Mouse (Mus musculus) cerebellum, postnatal 25 days (tissue): ENCODE measurements around the gene Inppl1.

Experiments used
- DNase-seq, 2 experiments: peaks; one replicate each; pipeline ENCODE4 v3.0.0; 2021; ENCODE audit warnings: mixed read lengths in 2 of 2

Inppl1 gene

DNA sequence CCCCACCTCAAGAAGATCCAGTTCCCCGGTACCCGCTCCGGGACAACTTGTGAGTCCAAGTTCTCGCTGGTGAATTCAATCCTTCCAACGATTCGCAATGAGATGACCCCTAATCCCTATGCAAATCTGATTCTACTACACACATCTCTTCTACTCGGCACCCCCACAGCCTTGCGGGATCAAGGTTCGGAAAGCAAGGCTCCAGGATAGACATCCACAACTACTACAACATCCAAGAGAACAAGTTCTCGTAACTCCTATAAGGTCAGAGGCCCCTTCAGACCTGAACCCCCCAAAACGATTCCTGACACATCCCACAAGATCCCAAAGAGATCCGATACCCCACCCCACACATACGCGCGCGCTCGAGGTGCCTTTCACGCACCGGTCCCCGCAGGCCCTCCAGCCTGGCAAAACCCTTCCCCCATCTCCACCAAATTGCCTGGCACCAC, 849 bp downstream of the Inppl1 start:
- no peak for DNase-seq

DNA sequence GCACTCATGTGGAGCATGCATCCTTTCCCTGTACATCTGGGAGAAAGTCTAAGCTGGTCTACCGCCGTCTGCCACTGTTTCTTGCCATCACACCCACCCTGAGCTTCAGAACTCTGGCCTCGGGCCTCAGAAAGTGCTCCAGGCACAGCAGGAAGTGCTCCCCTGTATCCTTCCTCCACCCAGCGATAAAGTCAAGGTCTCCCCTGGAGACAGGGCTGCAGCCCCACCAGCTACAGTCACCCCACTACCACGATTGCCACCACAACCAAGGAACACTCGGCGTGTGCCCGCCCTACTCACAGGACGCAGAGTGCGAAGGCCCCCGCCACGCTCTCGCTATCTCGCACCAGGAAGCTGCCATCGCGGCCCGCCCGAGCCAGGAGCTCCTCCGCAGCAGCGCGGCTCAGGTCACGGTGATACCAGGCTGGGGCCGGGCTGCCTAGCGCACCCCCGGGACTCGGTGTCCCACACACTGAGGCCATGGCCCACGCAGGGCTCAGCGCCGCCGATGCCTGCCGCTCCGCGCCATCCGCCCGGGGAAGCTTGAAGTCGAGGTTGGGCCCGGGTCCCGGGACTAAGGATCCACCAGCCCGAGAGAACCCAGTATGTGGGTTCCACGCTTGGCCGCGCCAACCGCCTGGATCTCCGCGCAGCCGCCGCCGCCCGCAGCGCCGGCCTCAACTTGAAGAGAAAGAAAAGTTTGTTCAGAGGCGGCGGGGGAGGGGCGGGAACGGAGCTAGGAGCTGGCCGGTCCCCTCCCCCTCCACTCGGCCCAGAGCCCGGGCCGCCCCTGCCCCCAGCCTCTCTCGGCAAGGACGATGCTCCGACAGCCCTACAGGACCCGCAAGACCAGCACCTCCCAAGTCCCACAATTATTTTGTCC, 1.5 kb downstream of the Inppl1 start:
- DNase-seq: peak; percentile 46 to 69

DNA sequence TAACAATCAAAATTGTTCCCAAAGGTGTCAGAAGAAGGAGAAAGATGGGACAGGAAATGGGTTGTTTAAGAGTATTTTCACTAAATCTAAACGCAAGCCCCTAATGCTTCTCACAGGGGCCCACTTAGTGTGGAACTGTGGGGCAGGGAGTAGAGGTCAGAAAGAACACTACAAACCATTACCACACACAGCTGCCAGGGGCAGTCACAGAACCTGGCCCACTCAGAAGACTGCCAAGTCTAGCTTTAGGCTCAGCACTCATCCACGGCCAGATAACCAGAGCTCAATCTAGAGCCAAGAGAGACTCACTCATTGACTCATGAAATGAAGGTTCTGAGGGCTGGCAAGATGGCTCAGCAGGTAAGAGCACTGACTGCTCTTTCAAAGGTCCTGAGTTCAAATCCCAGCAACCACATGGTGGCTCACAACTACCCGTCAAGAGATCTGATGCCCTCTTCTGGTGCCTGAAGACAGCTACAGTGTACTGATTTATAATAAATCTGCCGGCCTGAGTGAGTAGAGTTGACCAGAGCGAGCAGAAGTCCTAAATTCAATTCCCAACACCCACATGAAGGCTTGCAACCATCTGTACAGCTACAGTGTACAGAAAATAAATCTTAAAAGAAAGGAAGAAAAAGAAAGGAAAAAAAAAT, 2.4 kb downstream of the Inppl1 start:
- no peak for DNase-seq

DNA sequence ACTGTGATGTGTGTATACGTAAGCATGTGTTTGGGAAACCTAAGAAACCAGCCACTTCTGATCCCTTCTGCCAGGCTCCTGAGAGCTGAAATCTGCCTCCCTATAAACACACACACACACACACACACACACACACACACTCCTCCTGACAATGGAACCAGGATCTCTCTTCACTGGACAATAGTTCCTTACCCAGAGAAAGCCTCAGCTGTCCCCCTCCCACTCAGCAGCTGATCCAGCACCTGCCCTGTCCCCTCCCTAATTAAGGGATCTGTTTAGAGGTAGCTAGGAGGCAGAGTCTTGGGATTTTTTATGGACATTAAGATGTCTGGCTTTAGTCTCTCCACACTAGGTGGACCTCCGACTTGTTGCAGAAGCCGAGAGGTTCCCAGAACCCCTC, 3.1 kb downstream of the Inppl1 start:
- DNase-seq: no peak

DNA sequence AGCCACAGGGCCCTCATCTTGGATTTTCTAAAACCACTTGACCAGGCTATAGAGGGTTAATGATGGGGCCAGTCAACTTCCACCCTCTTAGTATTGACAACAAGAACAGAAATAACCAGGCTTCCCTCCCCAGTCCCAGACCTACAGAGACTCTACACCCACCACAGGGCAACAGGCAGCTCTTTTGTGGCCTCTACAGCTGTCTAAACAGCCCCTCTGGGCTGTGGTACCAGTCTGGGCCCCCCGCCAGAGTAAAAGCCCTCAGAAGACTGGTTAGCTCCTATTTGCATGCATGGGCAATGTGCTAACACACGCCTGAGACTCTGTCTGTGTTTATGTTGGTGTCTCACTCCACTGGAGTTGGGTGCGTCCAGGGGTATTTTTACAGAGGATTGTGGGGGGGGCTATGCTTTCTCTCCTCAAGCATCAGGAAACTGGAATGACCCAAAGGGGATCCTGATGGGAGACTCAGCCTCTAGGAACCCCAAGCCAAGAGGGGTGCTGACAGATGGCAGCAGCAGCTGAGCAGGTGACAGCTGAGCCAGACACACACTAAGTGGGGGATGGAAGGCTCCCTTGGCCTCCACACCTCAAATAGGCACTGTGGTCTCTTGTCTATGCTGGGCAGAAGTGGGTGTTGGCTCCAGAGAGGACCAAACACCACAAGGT, 4.0 kb downstream of the Inppl1 start:
- DNase-seq: no peak

DNA sequence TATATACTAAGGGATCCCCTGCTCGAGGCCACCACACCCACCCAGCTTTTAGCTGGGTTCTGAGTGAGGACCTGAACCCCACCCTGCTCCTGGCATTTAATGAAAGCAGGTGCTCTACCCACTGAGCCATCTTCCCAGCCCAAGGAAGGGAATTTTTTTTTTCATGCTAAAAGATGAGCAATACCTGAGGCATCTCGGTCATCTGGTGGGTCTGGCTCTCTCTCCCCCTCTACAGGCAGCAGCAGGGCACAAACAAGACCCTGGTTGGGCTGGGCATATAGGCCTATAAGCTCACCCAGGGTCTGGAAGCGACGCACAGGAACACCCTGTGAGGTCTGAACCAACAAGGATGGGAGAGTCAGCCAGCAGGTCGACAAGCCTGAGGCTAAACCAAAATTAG, 4.7 kb downstream of the Inppl1 start:
- DNase-seq: no peak

DNA sequence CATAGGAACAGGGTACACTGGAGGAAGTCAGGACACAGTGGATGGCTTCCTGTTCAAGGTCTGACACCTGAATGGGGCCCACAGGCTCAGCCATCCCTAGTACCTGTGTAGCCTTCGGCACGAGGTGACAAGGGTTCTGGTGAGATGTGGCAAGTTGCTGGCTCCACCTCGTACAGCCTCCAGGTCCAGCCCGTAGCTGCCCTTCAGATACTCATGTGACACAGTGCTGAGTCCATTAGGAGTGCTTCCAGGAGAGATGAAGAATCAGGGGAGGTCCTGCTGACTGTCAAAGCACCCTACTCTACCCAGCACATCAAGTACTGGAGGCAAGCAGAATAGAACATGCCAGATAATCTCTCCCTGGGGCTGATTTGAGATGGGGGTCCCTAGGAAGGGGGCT, 5.7 kb downstream of the Inppl1 start:
- no peak for DNase-seq

DNA sequence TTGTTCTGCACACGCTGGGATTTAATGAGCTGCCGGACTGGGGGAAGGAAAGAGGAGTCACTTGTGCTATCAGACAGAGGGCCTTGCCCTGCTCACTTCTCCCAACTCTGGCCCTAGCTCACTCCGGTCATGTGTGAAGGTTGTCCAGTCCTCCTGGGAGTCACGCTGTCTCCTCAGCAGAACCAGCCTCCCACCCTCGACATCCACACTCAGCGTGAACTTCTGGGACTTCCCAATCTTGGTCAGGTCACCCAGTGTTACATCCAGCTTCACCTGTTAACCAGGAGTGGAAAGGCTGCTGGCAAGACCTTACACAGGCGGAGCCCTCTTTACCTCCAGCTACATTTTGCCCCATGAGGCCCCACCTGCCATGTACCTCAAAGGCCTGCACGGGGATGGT, 6.6 kb downstream of the Inppl1 start:
- no peak for DNase-seq

DNA sequence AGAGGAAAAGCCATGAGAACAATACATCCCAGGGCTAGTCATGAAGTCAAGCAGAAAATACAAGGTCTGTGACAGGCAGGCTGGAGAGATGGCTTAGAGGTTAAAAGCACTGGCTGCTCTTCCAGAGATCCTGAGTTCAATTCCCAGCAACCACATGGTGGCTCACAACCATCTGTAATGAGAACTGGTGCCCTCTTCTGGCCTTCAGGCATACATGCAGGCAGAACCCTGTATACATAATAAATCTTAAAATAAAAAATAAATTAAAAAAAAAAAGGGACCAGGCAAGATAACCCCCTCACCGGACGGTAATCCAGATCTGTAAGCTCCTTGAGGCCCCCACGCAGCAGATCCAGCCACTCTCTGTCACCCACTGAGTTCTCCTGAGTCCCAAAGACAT, 7.7 kb downstream of the Inppl1 start:
- DNase-seq: no peak

DNA sequence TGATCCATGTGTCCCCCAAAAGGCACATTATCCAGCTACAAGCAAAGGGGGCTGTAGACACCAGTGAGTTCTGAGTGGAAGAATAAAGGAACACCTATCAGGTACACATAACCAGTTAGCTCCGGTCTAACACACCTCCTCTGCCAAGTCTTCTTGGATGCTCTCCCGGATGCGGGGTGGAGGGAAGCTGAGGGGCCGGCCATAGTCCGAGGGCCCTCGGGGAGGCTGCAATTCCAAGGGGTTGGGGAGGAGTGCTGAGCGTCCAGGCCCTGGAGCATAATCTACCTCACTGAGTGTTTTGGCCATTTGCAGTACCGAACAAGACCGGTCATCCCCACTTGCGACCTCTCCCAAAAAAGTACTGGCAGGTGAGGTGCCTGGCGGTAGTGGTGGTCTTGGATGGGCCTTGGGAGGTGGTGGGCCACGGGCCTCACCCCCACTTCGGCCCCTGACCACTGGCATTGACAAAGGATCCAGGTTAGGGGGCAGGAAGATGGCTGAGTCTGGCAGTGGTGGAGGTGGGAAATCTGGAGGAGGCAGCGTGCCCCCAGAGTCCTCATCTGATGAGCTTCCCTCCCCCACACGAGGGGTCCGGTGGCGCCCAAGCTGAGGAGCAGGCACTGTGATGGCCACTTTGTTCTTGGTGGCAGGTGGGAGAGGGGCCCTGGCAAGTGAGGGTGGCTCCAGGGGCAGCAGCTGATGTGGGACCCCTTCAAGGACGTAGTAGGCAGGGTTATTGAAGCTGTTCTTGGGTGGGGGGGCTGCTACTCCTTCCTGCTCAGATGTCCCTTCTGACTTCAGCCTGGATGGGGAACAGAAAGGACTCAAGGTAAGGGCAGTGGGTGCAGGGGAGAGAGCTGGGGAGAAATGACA, 14.0 kb downstream of the Inppl1 start:
- DNase-seq: no peak

DNA sequence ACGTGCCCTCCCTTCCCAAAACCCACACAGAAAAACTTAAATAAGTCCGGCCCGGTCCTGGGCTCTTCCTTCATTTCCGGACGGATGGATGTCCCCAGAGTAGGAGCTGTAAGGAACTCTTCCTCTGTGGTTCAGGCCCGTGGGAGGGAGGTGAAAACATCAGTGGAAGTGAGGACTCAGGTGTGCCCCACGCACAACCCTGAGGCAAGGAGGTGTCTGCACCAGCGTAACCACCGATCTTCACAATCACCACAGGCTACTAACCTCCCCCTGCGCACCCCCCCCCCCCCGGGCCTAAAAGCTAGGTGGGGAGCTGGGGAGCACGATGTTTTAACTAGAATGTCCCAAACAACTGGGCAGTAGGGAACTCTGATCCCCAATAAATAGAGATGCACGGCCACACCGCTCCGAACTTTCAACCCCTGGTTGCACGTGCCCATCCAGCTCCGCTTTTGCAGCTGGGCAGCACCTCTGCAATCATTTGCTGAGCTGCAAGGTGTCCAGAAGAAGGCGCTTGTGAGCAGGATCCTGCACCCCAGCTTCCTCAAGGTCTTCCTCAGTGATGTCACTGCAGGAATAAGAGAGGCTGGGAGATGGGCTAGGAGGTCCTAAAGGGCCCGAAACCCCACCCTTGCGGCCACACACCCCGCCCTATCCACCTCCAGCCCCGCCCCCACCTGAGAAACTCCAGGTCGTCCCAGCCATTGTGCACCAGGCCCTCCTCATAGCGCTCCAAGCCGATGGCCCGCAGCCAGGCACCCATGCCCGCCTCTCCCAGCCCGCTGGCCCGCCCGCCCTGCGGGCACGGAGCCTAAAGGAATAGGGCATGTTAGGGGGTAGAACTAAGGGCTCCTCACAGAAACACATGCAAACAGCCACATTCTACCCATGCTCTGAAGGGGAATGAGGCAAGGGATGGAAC, 14.9 kb downstream of the Inppl1 start:
- no peak for DNase-seq

DNA sequence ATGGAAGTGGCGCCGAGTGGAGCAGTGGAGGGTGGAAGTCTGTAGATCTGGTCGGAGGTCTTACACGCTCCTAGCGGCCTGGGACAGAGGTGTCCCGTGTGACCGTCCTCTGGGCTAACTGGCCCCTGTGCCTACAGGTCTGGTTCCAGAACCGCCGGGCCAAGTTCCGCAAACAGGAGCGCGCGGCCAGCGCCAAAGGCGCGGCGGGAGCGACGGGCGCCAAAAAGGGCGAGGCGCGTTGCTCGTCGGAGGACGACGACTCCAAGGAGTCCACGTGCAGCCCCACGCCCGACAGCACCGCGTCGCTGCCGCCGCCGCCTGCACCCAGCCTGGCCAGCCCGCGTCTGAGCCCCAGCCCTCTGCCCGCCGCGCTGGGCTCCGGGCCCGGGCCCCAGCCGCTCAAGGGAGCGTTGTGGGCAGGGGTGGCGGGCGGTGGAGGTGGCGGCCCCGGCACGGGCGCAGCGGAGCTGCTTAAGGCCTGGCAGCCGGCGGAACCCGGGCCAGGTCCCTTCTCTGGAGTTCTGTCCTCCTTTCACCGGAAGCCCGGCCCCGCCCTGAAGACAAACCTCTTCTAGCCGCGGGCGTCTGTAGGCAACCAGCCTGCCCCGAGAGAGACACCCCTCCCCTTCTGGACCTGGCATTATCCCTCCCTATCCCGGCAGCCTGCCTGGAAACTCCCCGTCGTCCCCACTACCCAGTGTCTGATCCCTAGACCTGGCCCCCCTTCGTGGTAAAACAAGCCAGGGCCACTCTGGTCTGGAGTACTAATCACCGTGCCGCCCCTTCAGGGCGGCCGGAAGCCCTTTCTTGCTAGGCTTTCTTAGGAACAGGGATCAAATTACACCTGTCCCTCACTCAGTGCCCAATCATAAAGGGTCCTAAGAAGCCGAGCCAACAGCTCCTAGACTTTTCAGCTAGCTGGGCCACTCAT, 16.2 kb downstream of the Inppl1 start:
- DNase-seq: peak in 1 of 2 experiments; percentile 35

DNA sequence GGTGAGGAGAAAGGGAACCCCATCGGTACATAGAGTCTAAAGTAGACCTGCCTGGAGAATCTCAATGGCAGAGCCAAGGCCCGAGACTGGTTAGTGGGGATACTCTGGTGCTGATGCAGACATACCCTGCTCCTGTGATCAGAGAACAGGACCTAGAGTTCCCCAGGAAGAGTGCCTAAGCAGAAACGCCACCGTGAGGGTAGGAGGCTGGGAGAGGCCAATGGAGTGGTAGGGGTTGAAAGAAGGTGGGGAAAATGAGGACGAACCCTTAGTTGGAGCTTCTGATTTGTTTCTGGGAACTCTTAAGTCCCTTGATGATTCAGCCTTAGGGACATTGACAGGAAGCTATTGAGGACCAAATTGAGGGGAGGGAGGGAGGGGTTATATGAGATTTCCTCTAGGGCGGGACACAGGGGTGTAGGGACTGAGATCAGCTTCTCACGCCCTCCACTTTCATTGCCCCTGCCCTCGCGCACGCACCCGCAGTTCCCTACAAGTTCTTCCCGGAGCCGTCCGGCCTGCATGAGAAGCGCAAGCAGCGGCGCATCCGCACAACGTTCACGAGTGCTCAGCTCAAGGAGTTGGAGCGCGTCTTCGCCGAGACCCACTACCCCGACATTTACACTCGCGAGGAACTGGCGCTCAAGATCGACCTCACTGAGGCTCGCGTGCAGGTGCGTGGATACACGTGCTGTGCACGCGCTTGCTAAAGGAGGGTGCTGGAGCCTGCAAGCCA, 17.6 kb downstream of the Inppl1 start:
- no peak for DNase-seq

DNA sequence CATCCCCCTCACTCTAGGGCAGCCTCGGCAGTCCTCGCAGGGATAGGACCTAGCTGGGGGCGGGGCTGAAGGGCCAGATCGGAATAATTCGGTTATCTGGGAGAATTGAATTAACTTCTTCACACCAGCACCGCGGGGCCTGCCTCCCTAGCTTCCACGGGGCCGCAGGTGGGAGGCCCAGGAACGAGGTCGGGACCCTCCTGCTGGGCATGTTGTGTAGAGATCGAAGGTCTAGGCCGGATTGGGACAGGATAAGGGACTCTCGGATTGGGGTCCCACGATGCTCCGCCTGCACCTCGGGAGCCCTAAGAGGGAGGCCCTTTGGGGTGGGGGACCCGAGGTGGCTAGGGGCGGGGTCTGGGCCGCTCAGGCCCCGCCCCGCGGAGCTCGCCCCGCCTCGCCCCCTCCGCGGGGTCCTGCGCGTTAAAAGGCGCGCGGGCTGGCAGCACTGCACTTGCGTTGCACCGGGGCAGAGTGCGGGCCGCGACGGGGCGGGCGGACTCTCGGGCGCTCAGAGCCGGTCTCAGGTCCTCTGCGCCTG, 20.1 kb downstream of the Inppl1 start, which contains the start of gene Phox2a:
TSS of gene Phox2a (plus strand) at position 453 of the 541 bp plus-strand sequence.
- no peak for DNase-seq

DNA sequence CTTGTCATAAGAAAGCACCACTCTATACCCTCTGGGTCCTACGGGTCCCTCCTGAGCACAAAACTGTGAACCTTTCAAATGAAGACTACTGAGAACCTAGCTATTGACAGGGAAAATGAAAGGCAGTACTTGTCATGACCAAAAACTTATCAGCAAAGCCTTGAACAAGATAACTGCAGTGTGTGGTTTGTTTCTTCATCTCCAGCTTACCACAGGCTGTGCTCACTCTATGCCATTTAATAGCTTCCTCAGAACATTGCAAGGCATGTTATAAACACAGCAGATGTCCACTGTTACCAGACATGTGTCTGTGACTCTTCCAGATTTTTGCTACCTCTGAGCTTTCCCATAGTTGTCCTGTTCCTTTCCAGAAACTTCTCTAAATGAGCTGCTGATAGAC, 61.0 kb downstream of the Inppl1 start:
- no peak for DNase-seq

DNA sequence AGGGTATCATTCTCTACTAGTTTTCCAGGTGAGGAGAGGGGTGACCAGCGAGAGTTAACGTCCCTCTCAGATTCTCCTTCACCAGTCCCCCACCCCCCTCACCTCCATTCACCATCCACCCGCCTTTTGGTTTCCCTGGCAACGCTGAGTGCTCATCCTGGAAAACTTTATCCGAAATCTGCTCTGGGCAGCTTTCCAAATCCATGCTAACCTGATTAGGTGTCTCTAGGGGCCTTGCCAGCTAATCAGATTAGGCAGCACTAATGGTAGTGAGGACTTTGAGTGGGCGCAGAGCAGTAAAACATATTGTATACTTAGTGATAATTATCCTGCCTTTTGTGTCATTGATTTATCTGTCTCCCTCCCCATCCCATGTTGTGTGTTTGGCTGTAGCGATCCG, 65.3 kb downstream of the Inppl1 start:
- peak in 1 of 2 experiments; percentile 15 for DNase-seq
